Mouse (Mus musculus) layer of hippocampus, postnatal 36 days (tissue): ENCODE data around the gene Nprl2. TPM values are rescaled to one million over a fixed set of nuclear protein-coding genes. Genes with fewer than 3 reads are reported as not detected.

ENCODE experiments used
- total RNA-seq, 2 experiments: library from RNA; stranded (reverse); gene quantifications; 2 replicates each; pipeline ENCODE4 v1.2.3; 2021

The Nprl2 gene
- total RNA-seq, 2 experiments from 2014 or later, result 39.7 to 47.9 TPM

Other genes starting within 250 kb of the Nprl2 start
- 1 to 10 TPM; 3.8 to 3.9 TPM for gene Cish, start 246.2 kb upstream of the Nprl2 start, total RNA-seq
- gene Hemk1, start 203.9 kb upstream of the Nprl2 start, total RNA-seq, result 10 to 100 TPM; 17.2 to 19.5 TPM
- gene 6430571L13Rik, start 201.6 kb upstream of the Nprl2 start, total RNA-seq, result 1 to 10 TPM; 1.5 to 1.9 TPM
- gene Cacna2d2, start 142.6 kb upstream of the Nprl2 start, total RNA-seq, result 10 to 100 TPM; 17.5 to 23.3 TPM
- gene Tmem115, start 8.3 kb upstream of the Nprl2 start, total RNA-seq, result 10 to 100 TPM; 34.6 to 35.0 TPM
- 10 to 100 TPM; 15.1 to 18.2 TPM for gene Cyb561d2, start within 50 bp of the Nprl2 start, total RNA-seq
- 1 to 10 TPM; 3.4 to 4.3 TPM for gene Zmynd10, start 5.1 kb downstream of the Nprl2 start, total RNA-seq
- gene Rassf1, start 9.3 kb downstream of the Nprl2 start, total RNA-seq, result 10 to 100 TPM; 15.8 TPM
- 10 to 100 TPM; 70.1 to 82.0 TPM for gene Tusc2, start 21.0 kb downstream of the Nprl2 start, total RNA-seq
- 10 to 100 TPM; 13.0 to 13.5 TPM for gene Hyal2, start 25.7 kb downstream of the Nprl2 start, total RNA-seq
- 1 to 10 TPM; 6.5 to 6.7 TPM for gene Hyal1, start 34.7 kb downstream of the Nprl2 start, total RNA-seq
- 10 to 100 TPM; 13.5 to 13.8 TPM for gene Naa80, start 36.7 kb downstream of the Nprl2 start, total RNA-seq
- 1 to 10 TPM; 1.3 to 1.8 TPM for gene Hyal3, start 38.6 kb downstream of the Nprl2 start, total RNA-seq
- gene Ifrd2, start 45.4 kb downstream of the Nprl2 start, total RNA-seq, result 10 to 100 TPM; 11.2 to 13.8 TPM
- 1 to 10 TPM; 1.7 to 2.2 TPM for gene Sema3b, start 67.0 kb downstream of the Nprl2 start, total RNA-seq
- 100 to 1,000 TPM; 195 to 208 TPM for gene Gnai2, start 93.1 kb downstream of the Nprl2 start, total RNA-seq
- gene Slc38a3, start 127.3 kb downstream of the Nprl2 start, total RNA-seq, result 10 to 100 TPM; 53.9 to 60.6 TPM
- gene Gnat1, start 137.5 kb downstream of the Nprl2 start, total RNA-seq, result not detected
- 1 to 10 TPM; 4.3 to 4.6 TPM for gene Sema3f, start 168.2 kb downstream of the Nprl2 start, total RNA-seq
- gene Rbm5, start 228.8 kb downstream of the Nprl2 start, total RNA-seq, result 100 to 1,000 TPM; 143 to 166 TPM